Mouse (Mus musculus) inflammation-experienced regulatory T-cells, adult 6 months (primary cell): Measurements from ENCODE around the gene Astn2. TPM values are rescaled to one million over a fixed set of nuclear protein-coding genes. Genes with fewer than 3 reads are reported as not detected.

ENCODE experiments used
- ATAC-seq: one replicate; pipeline ENCODE4 v1.8.0; 2017
- polyA plus RNA-seq, 3 experiments: library from polyadenylated mRNA; unstranded; fragments of 100-300 nt; shearing (Covaris generic); gene quantifications; one replicate each; pipeline ENCODE4 v1.2.1; 2017

The Astn2 gene
- polyA plus RNA-seq, 3 experiments from 2014 or later: not detected

GRCm38 (mm10) chr4:66158714-66159113, 245.7 kb downstream of the Astn2 start:
- no peak for ATAC-seq

- ATAC-seq: no peak
Observed at GRCm38 (mm10) chr4:66157439-66158113, 246.8 kb downstream of the Astn2 start.

GRCm38 (mm10) chr4:66146546-66146945, 257.9 kb downstream of the Astn2 start:
- ATAC-seq: no peak

GRCm38 (mm10) chr4:66126181-66126580, 278.2 kb downstream of the Astn2 start:
- ATAC-seq: no peak

- no peak for ATAC-seq
Observed at GRCm38 (mm10) chr4:66122766-66123358, 281.5 kb downstream of the Astn2 start.

- no peak for ATAC-seq
Observed at GRCm38 (mm10) chr4:66114243-66114642, 290.2 kb downstream of the Astn2 start.

GRCm38 (mm10) chr4:66102037-66102436, 302.4 kb downstream of the Astn2 start:
- ATAC-seq: no peak

GRCm38 (mm10) chr4:66097629-66098028, 306.8 kb downstream of the Astn2 start:
- no peak for ATAC-seq

GRCm38 (mm10) chr4:66096104-66096503, 308.3 kb downstream of the Astn2 start:
- ATAC-seq: no peak

- ATAC-seq: no peak
Observed at GRCm38 (mm10) chr4:66057161-66057560, 347.2 kb downstream of the Astn2 start.

- no peak for ATAC-seq
Observed at GRCm38 (mm10) chr4:66055690-66056089, 348.7 kb downstream of the Astn2 start.

GRCm38 (mm10) chr4:66043014-66043672, 361.3 kb downstream of the Astn2 start:
- no peak for ATAC-seq

GRCm38 (mm10) chr4:66033826-66034225, 370.6 kb downstream of the Astn2 start:
- ATAC-seq: no peak

- ATAC-seq: no peak
Observed at GRCm38 (mm10) chr4:66031320-66031870, 373.0 kb downstream of the Astn2 start.

- ATAC-seq: no peak
Observed at GRCm38 (mm10) chr4:66029901-66030300, 374.5 kb downstream of the Astn2 start.

- no peak for ATAC-seq
Observed at GRCm38 (mm10) chr4:66027866-66028265, 376.5 kb downstream of the Astn2 start.

GRCm38 (mm10) chr4:66025393-66026062, 378.9 kb downstream of the Astn2 start:
- no peak for ATAC-seq

- no peak for ATAC-seq
Observed at GRCm38 (mm10) chr4:66002936-66003335, 401.5 kb downstream of the Astn2 start.

- no peak for ATAC-seq
Observed at GRCm38 (mm10) chr4:65983643-65984042, 420.8 kb downstream of the Astn2 start.

- ATAC-seq: no peak
Observed at GRCm38 (mm10) chr4:65982882-65983281, 421.5 kb downstream of the Astn2 start.

GRCm38 (mm10) chr4:65976251-65976650, 428.2 kb downstream of the Astn2 start:
- no peak for ATAC-seq

- no peak for ATAC-seq
Observed at GRCm38 (mm10) chr4:65972395-65972794, 432.0 kb downstream of the Astn2 start.

GRCm38 (mm10) chr4:65969318-65969717, 435.1 kb downstream of the Astn2 start:
- no peak for ATAC-seq
